18 mouse cellular contexts compared by ENCODE assay signal in genomic region chr7:111150115-111150514, GRCm38 (mm10).
DNase-seq lines count a peak whose midpoint lies in the region; ATAC-seq lines count a peak whose summit lies in the region.
"Had no signal": no experiment of that assay in that cellular context is flagged by ENCODE, and none has a peak within 500 bp of the region (broad histone marks: within the 10 kb centered on the region; RNA-seq: fewer than 3 reads in every experiment).

No protein-coding gene starts in this region.

- no peak overlapping the region for H3K4me3 ChIP-seq in intestine, embryonic 15.5 days (replicated peaks)
- H3K4me3 ChIP-seq: embryonic facial prominence, embryonic 15.5 days; hindbrain, embryonic 12.5 days; liver, embryonic 12.5 days had no signal

- peak; percentile 68 for ATAC-seq in cerebellum, adult (ENCODE audit: insufficient number of reproducible peaks, low FRiP score, low TSS enrichment)
- ATAC-seq in intestine, embryonic 15.5 days: no peak
- ATAC-seq: forebrain, embryonic 14.5 days; intestine, postnatal 0 days; liver, embryonic 12.5 days had no signal

- no peaks in the 10 kb centered on the region for H3K9me3 ChIP-seq in intestine, embryonic 15.5 days
- H3K9me3 ChIP-seq: embryonic facial prominence, embryonic 15.5 days; hindbrain, embryonic 12.5 days; liver, embryonic 12.5 days had no signal

- DNase-seq in cerebellum, postnatal 4 days (ENCODE audit: low spot score in 2 of 2): no peak
- peak; percentile 27 for DNase-seq in lung, postnatal 10 days
- DNase-seq in lung, postnatal 14 days: no peak
- peak; percentile 38 for DNase-seq in heart, adult 8-10 months (ENCODE audit: low spot score)
- no peak for DNase-seq in ovary, adult 18-20 months (ENCODE audit: low spot score)
- no peak for DNase-seq in thymus, adult 18-20 months
- DNase-seq: gastrocnemius, postnatal 14 days; kidney, postnatal 14 days; layer of hippocampus, adult 9-11 months; right cerebral cortex, adult 18-20 months; spleen, adult 18-20 months had no signal

- no peaks in the 10 kb centered on the region for H3K36me3 ChIP-seq in intestine, embryonic 15.5 days
- H3K36me3 ChIP-seq: embryonic facial prominence, embryonic 15.5 days; hindbrain, embryonic 12.5 days; liver, embryonic 12.5 days had no signal

- no peaks in the 10 kb centered on the region for H3K27me3 ChIP-seq in intestine, embryonic 15.5 days (replicated peaks)
- H3K27me3 ChIP-seq: embryonic facial prominence, embryonic 15.5 days; hindbrain, embryonic 12.5 days had no signal

- H3K4me1 ChIP-seq in intestine, embryonic 15.5 days (replicated peaks): no peaks in the 10 kb centered on the region
- H3K4me1 ChIP-seq: embryonic facial prominence, embryonic 15.5 days; hindbrain, embryonic 12.5 days had no signal

- H3K27ac ChIP-seq in intestine, embryonic 15.5 days: no peak overlapping the region
- H3K27ac ChIP-seq: embryonic facial prominence, embryonic 15.5 days; hindbrain, embryonic 12.5 days; liver, embryonic 12.5 days had no signal

- no peak overlapping the region for H3K4me2 ChIP-seq in intestine, embryonic 15.5 days (replicated peaks)
- H3K4me2 ChIP-seq: embryonic facial prominence, embryonic 15.5 days; hindbrain, embryonic 12.5 days; liver, embryonic 12.5 days had no signal

- H3K9ac ChIP-seq in intestine, embryonic 15.5 days: no peak overlapping the region
- H3K9ac ChIP-seq: embryonic facial prominence, embryonic 15.5 days; hindbrain, embryonic 12.5 days; liver, embryonic 12.5 days had no signal

- WGBS in intestine, embryonic 15.5 days: 78% methylated on average over 5 of the region's 5 CpGs

Comparison
In these comparisons a context has a peak if more than half of its experiments do, and no peak if none do; other contexts are left out.
1. DNase-seq: peak in lung, postnatal 10 days (single experiment) and heart, adult 8-10 months (single experiment); none in cerebellum, postnatal 4 days (0 of 2), lung, postnatal 14 days (single experiment), ovary, adult 18-20 months (single experiment) and thymus, adult 18-20 months (0 of 2).